Mouse (Mus musculus): ENCODE measurements around the gene Braf. TPM values are rescaled to one million over a fixed set of nuclear protein-coding genes. Genes with fewer than 3 reads are reported as not detected.

Braf gene
- polyA plus RNA-seq, 1 experiment from 2014 or later: 18.9 TPM

- peaks cover 11% of the 10 kb centered on the region for H3K36me3 ChIP-seq
- H3K27me3 ChIP-seq: no peaks in the 10 kb centered on the region
- no peaks in the 10 kb centered on the region for H3K9me3 ChIP-seq
- WGBS: 70% methylated on average over 3 of the region's 3 CpGs
- ATAC-seq (ENCODE audit: insufficient number of reproducible peaks, insufficient read depth, low FRiP score, low TSS enrichment): no peak
- H3K9ac ChIP-seq: no peak overlapping the region
- H3K4me1 ChIP-seq: no peaks in the 10 kb centered on the region
- no peak overlapping the region for H3K4me3 ChIP-seq
- no peak overlapping the region for H3K27ac ChIP-seq
- H3K4me2 ChIP-seq (replicated peaks): no peak overlapping the region
These were observed 118.4 kb downstream of the Braf start for GRCm38 (mm10) chr6:39606862-39607261.

GRCm38 (mm10) chr6:39606056-39606455, 119.2 kb downstream of the Braf start:
- WGBS: 94% methylated on average over 6 of the region's 6 CpGs
- Histone ChIP-seq H3K4me3 (no peak overlapping the region), H3K27me3 (no peaks in the 10 kb centered on the region), H3K4me1 (no peaks in the 10 kb centered on the region), H3K36me3 (peaks cover 12% of the 10 kb centered on the region), H3K27ac (no peak overlapping the region), H3K9ac (no peak overlapping the region), H3K4me2 (replicated peaks) (no peak overlapping the region), H3K9me3 (no peaks in the 10 kb centered on the region)
- no peak for ATAC-seq (ENCODE audit: insufficient number of reproducible peaks, insufficient read depth, low FRiP score, low TSS enrichment)

DNA sequence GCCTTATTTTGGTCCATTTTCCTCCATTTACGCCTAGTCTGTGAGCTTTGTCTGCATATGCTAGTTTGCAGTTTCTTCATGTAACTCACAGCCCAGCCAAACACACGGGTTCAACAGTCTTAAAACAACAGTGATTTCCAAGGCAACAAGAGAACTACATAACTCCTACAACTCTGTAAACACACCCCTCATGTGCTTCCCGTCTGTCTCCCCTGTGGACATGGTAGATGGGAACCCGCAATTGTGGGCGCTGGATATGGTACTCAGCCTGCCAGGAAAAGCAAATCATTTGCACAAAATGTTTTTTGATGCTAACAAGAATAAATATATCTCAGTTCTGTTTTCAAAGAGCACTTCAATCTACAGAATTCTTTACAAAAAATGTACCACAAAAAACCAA, 120.7 kb downstream of the Braf start:
- Histone ChIP-seq H3K9ac (no peak overlapping the region), H3K27ac (no peak overlapping the region), H3K4me2 (replicated peaks) (no peak overlapping the region), H3K4me3 (no peak overlapping the region), H3K27me3 (no peaks in the 10 kb centered on the region), H3K36me3 (peaks cover 21% of the 10 kb centered on the region), H3K9me3 (no peaks in the 10 kb centered on the region), H3K4me1 (no peaks in the 10 kb centered on the region)
- 79% methylated on average over 5 of the region's 5 CpGs for WGBS
- no peak for ATAC-seq (ENCODE audit: insufficient number of reproducible peaks, insufficient read depth, low FRiP score, low TSS enrichment)

DNA sequence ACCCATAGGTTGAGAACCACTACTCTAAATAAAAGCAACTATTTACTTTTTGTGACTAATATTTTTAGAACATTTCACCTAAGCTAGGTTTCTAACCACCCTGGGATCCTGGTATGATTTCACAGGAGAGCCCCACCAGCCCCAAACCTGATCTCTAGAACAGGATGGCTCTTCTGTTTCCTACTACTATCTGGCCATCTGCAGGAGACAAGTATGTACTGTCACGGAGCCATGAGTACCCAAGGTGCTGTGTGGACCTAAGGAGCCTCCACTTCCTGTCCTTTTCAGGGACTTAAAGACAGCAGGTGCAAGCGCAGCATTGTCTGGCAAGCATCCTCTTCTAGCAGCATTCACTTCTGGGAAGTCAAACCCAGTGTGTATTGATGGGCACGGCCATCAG, 123.4 kb downstream of the Braf start:
- Histone ChIP-seq H3K27ac (no peak overlapping the region), H3K9ac (no peak overlapping the region), H3K27me3 (no peaks in the 10 kb centered on the region), H3K9me3 (no peaks in the 10 kb centered on the region), H3K36me3 (peaks cover 41% of the 10 kb centered on the region), H3K4me2 (replicated peaks) (no peak overlapping the region), H3K4me1 (no peaks in the 10 kb centered on the region), H3K4me3 (no peak overlapping the region)
- ATAC-seq (ENCODE audit: insufficient number of reproducible peaks, insufficient read depth, low FRiP score, low TSS enrichment): no peak
- 86% methylated on average over 3 of the region's 3 CpGs for WGBS

DNA sequence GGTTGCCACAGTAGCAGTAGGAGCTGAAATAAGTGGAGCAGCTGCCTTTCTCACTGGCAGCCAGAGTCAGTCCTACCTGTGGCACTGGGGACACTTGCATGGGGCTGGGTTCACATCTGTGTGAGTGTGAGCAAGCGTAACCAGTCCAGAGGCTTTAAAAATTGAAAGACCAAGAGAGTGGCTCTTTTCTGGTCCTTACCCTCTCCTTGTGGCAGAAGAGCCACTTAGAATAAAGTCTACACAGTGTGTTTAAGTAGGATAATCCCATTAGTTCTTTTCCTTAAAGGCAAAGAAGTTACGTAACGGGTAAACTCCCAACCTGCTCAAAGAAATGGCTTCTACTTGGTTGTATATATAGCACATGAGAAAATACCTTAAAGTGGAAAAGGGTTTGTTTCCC, 124.4 kb downstream of the Braf start:
- 93% methylated on average over 3 of the region's 3 CpGs for WGBS
- ATAC-seq (ENCODE audit: insufficient number of reproducible peaks, insufficient read depth, low FRiP score, low TSS enrichment): no peak

GRCm38 (mm10) chr6:39592401-39593214, 132.7 kb downstream of the Braf start, which contains the start of gene Ndufb2:
Gene Ndufb2 (plus strand): TSS chr6:39592574.
- H3K4me1 ChIP-seq: peaks cover 4% of the 10 kb centered on the region; the same call in 1 of the 2 replicates
- peak; percentile 96 for ATAC-seq (ENCODE audit: insufficient number of reproducible peaks, insufficient read depth, low FRiP score, low TSS enrichment)
- H3K36me3 ChIP-seq: peaks cover 20% of the 10 kb centered on the region
- WGBS: under 1% methylated on average over 56 of the region's 56 CpGs
- H3K4me3 ChIP-seq: peak within 1 kb of the TSS; percentile 77
- H3K4me2 ChIP-seq (replicated peaks): peak within 1 kb of the TSS; percentile 60
- H3K9ac ChIP-seq: peak within 1 kb of the TSS; percentile 69
- no peaks in the 10 kb centered on the region for H3K27me3 ChIP-seq
- no peaks in the 10 kb centered on the region for H3K9me3 ChIP-seq
- peak within 1 kb of the TSS; percentile 88 for H3K27ac ChIP-seq

More for the DNA sequence above, 124.4 kb downstream of the Braf start:
- no peaks in the 10 kb centered on the region for H3K4me1 ChIP-seq
- H3K4me3 ChIP-seq: no peak overlapping the region
- H3K36me3 ChIP-seq: peaks cover 41% of the 10 kb centered on the region
- H3K27ac ChIP-seq: no peak overlapping the region
- no peak overlapping the region for H3K9ac ChIP-seq
- no peaks in the 10 kb centered on the region for H3K27me3 ChIP-seq
- H3K9me3 ChIP-seq: no peaks in the 10 kb centered on the region
- H3K4me2 ChIP-seq (replicated peaks): no peak overlapping the region

DNA sequence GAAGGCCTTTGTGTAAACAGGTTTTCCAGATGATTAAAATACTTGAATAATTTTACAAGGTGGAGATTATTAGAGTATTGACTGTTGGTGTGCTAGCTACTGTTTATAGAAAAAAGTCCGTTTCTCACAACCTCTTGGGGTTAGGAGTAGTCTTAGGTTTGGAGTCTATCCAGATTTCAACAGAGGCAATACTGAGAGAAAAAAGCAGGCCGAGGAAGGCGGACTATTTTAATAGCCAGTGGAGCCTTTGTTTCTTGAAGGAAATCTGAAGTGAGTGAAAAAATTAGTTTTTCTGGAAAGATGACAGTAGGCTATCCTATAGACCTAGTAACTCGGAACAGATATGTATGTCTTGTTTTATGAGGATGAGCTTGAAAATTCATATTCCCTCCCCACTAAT, 133.8 kb downstream of the Braf start:
- Histone ChIP-seq H3K9ac (no peak overlapping the region), H3K27me3 (no peaks in the 10 kb centered on the region), H3K27ac (no peak overlapping the region), H3K36me3 (peaks cover 27% of the 10 kb centered on the region), H3K4me2 (replicated peaks) (no peak overlapping the region; the same call in 1 of the 2 replicates), H3K4me3 (no peak overlapping the region), H3K9me3 (no peaks in the 10 kb centered on the region), H3K4me1 (peaks cover 4% of the 10 kb centered on the region; the same call in 1 of the 2 replicates)
- WGBS: 95% methylated on average over 4 of the region's 4 CpGs
- ATAC-seq (ENCODE audit: insufficient number of reproducible peaks, insufficient read depth, low FRiP score, low TSS enrichment): no peak

GRCm38 (mm10) chr6:39585517-39585916, 139.7 kb downstream of the Braf start, which contains the start of gene Gm42420:
Gene Gm42420 (plus strand): TSS chr6:39585753.
- WGBS: 91% methylated on average over 6 of the region's 6 CpGs
- Histone ChIP-seq H3K27ac (no peak within 1 kb of the TSS), H3K4me1 (no peaks in the 10 kb centered on the region), H3K4me3 (no peak within 1 kb of the TSS), H3K36me3 (peaks cover 64% of the 10 kb centered on the region), H3K4me2 (replicated peaks) (no peak within 1 kb of the TSS), H3K9me3 (no peaks in the 10 kb centered on the region), H3K27me3 (no peaks in the 10 kb centered on the region), H3K9ac (no peak within 1 kb of the TSS)
- ATAC-seq (ENCODE audit: insufficient number of reproducible peaks, insufficient read depth, low FRiP score, low TSS enrichment): no peak

DNA sequence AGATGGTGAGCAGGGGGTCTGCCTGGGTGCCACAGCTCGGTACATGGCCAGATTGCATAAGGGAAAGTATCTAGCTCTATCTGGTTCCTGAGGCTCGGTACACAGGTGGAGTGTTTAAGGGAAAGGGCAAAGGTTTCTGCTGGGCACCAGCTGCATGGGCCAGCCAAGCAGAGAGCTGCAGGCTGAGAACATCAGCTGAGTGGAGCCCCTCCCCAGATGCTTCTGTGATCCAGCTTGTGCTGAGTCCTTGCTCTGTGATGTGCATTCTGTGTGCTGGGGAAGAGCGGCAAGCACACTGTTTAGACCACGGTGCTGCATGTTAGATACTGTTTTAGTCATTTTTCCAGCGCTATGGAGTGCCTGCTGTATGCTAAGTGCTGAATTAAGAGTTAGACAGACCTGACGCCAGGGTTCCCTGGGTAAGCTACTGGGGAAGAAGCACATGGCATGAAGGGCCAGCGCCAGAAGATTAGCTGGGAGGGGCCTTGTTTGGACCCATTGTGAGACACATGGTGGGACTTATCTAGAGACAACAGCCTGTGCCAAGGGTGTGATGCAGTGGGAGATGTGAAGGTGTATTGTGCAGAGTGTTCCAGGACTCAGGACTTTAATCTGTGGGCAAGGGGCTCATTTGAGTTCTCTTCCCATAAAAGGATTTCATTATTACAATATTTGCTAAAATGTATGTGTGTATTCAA, 144.0 kb downstream of the Braf start:
- H3K4me2 ChIP-seq (replicated peaks): no peak overlapping the region
- no peak overlapping the region for H3K27ac ChIP-seq
- 79% methylated on average over 7 of the region's 7 CpGs for WGBS
- H3K36me3 ChIP-seq: peaks cover 70% of the 10 kb centered on the region
- H3K9ac ChIP-seq: no peak overlapping the region
- no peaks in the 10 kb centered on the region for H3K4me1 ChIP-seq
- H3K27me3 ChIP-seq: no peaks in the 10 kb centered on the region
- H3K9me3 ChIP-seq: no peaks in the 10 kb centered on the region
- no peak overlapping the region for H3K4me3 ChIP-seq
- ATAC-seq (ENCODE audit: insufficient number of reproducible peaks, insufficient read depth, low FRiP score, low TSS enrichment): no peak

DNA sequence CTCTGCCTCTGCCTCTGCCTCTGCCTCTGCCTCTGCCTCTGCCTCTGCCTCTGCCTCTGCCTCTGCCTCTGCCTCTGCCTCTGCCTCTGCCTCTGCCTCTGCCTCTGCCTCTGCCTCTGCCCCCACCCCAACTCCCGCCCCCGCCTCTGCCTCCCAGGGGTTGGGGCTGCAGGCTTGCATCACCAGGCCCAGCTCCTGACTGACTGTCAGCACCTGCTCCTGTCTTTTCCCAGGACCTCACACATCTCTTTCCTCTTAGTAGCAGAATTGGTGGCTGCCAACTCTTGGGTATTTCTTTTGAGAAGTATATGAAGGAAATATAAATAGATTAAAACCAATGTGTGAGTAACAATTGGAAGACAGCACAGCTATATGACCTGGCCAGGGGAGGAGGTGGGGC, 144.7 kb downstream of the Braf start:
- no peak overlapping the region for H3K27ac ChIP-seq
- no peak for ATAC-seq (ENCODE audit: insufficient number of reproducible peaks, insufficient read depth, low FRiP score, low TSS enrichment)
- no peaks in the 10 kb centered on the region for H3K27me3 ChIP-seq
- no peaks in the 10 kb centered on the region for H3K9me3 ChIP-seq
- no peak overlapping the region for H3K4me3 ChIP-seq
- H3K4me1 ChIP-seq: no peaks in the 10 kb centered on the region
- no peak overlapping the region for H3K4me2 ChIP-seq (replicated peaks)
- H3K9ac ChIP-seq: no peak overlapping the region
- peaks cover 64% of the 10 kb centered on the region for H3K36me3 ChIP-seq
- 81% methylated on average over 2 of the region's 2 CpGs for WGBS

GRCm38 (mm10) chr6:39579552-39579951, 145.7 kb downstream of the Braf start:
- ATAC-seq (ENCODE audit: insufficient number of reproducible peaks, insufficient read depth, low FRiP score, low TSS enrichment): no peak
- Histone ChIP-seq H3K4me1 (peaks cover 5% of the 10 kb centered on the region), H3K36me3 (peaks cover 60% of the 10 kb centered on the region)

DNA sequence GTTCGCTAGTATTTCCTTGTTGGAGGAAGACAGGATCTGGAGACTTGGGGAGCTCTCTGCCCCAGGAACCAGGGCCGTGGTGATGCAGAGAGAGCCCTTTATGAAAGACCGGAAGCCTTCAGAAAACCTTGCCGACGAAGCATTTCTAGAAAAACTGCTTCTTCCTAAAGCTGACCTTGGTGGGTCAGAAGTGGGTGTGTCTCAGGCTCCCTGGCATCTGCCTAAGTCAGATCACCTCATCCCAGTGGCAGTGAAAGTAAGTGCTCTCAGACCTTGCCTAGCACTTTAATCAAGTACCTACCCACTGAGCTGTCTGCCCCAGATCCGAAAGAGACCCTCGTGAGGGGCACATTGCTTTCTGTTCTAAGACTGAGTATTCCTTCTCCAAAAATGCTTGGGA, 150.3 kb downstream of the Braf start:
- Histone ChIP-seq H3K36me3 (peaks cover 31% of the 10 kb centered on the region), H3K9ac (peak overlapping the region; percentile 83; the same call in 1 of the 2 replicates), H3K27ac (no peak overlapping the region), H3K4me2 (replicated peaks) (peak overlapping the region; percentile 86), H3K27me3 (no peaks in the 10 kb centered on the region), H3K9me3 (no peaks in the 10 kb centered on the region), H3K4me1 (peaks cover 11% of the 10 kb centered on the region), H3K4me3 (peak overlapping the region; percentile 85)
- 74% methylated on average over 7 of the region's 7 CpGs for WGBS
- ATAC-seq (ENCODE audit: insufficient number of reproducible peaks, insufficient read depth, low FRiP score, low TSS enrichment): no peak

More at GRCm38 (mm10) chr6:39579552-39579951, 145.7 kb downstream of the Braf start:
- H3K4me2 ChIP-seq (replicated peaks): no peak overlapping the region
- H3K27ac ChIP-seq: no peak overlapping the region
- H3K9me3 ChIP-seq: no peaks in the 10 kb centered on the region
- WGBS: 86% methylated on average over 7 of the region's 7 CpGs
- H3K27me3 ChIP-seq: no peaks in the 10 kb centered on the region
- no peak overlapping the region for H3K4me3 ChIP-seq
- no peak overlapping the region for H3K9ac ChIP-seq

Data from embryonic facial prominence, embryonic 12.5 days (tissue).